Mouse (Mus musculus): ENCODE measurements at regions not wholly inside any gene's neighbourhood (a gene's known extent, or its start where the extent isn't known, plus 50 kb on each side); places are given as distances from the start of the nearest gene placed in this dataset.

DNA sequence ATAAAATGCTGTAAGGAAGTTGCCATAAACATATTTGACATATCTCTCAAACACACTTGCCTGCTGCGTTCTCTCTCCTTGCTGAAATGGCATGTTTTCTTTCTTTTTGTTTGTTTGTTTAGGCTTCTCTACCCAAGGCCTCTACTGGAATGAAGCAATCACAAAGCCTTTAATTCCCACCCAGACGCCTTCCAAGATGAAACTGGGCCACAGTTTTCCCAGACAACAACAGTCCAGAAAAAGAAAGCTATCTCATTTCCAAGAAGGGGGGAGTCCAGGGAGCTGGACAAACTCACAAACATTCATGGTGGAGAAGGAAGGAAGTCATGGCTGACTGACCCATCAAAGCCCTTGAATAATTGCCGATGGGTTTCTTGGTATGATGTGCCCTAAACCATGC lies 234.1 kb downstream of the Gm45692 start:
- peak; percentile 50 for DNase-seq (ENCODE audit: low spot score)

DNA sequence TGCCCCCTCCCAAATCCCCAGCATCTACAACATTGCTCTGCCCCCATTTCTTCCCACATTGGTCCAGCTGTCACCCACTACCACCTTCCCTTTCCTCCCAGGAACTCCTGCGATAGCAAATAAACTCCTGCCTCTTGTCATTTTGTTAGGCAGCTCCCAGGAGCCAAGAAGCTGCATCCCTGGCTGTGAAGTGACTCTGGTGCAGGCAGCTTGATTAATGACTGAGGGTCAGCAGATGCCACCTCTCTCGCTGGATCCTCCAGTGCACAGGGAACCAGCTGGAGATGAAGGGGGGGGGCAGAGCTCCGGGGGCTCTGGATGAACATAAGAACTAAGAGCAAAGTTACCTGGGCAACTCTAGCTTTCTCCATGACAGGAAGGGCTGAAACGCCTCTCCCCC lies 235.2 kb downstream of the Gm45692 start:
- DNase-seq (ENCODE audit: low spot score), result no peak

DNA sequence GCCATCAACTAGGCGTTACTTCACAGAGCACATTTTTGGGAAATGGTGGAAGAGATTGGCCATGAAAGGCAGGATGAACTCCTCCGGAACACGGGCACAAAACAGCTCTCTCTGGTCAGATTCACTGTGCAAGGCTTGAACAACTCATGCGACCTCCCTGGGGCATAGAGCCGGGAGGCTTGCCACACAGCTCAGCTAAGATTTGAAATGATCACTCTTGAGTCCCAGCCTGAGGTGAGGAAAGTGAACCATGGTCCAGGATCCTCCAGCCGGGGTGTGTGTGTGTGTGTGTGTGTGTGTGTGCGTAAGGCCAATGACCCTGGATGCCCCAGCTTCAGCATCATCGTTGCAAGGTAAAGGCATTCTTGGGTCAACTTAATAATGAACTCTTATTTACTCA lies 237.5 kb downstream of the Gm45692 start:
- DNase-seq (ENCODE audit: low spot score), result peak; percentile 68

DNA sequence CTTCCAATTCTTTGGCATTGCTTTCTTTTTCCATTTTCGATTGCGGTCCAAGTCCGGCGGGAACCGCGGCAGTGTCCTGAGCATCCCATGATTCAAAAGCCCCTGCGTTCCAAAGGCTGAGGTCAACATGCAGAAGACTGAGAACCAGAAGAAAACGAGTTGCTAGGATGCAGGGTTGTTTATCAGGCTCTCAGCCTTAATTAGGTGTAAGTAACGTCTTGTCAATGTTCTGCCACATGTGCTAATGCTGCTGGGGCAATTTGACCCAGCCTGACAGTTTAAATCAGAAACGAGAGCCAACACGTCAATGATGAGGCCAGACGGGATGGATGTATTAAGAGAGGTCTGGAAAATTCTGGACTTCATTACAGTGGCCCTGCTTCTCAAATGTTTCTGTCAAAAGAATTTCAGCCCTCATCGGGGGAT lies 239.4 kb downstream of the Gm45692 start:
- DNase-seq (ENCODE audit: low spot score), result peak; percentile 28

DNA sequence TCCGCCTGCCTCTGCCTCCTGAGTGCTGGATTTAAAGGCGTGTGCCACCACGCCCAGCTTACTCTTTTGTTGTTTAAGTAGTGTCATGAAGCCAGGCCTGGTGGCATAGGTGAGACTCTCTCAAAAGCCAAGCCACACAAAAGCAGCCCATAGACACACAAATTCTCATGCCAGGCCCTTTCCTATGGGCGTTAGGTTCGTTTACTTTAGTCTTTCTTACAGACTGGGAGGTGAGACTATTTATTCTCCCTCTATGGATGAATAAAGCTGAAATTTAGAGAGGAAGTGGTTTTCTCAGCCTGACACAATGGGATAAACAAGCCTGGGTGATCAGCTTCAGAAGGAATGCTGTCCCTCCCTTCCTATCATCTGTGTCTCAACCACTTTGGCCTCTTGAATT lies 243.0 kb downstream of the Gm45692 start:
- no peak for DNase-seq (ENCODE audit: low spot score)

DNA sequence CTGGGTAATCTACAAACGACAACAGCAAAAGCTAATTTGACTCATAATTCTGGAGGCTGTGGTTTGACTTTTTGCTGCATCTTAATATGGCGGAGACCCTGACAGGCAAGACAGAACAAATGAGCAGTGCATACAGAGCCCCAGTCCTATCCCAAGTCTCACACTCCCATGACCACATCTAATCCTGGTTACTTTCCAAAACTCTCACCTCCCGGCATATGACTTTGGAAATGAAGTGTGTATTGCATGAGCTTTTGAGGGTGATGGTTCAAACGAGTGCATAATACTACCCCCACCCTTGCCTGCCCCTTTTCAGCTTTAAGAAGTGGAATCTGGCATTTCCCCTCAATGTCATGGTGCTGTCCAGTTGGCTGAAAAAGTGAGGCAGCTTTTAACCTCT lies 244.3 kb downstream of the Gm45692 start:
- no peak for DNase-seq (ENCODE audit: low spot score)

DNA sequence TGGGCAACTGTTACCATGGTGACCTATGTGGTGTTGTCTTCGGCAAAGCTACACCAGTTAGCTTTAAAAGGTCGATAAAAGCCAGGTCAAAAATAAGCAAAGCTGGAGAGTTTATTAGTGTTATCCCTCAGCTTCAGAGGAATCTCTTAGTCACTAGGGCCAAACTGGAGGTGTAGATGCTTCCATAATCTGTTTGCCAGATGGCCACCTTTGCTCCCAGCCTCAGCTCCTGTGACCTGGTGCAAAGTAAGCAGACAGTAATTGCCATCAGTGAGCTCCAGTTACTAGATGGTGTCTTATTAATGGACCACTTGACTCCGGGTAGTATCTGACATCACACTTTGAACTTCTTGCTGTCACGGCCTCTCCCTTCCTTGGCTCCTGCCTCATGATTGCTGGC lies 245.3 kb downstream of the Gm45692 start:
- no peak for DNase-seq (ENCODE audit: low spot score)

DNA sequence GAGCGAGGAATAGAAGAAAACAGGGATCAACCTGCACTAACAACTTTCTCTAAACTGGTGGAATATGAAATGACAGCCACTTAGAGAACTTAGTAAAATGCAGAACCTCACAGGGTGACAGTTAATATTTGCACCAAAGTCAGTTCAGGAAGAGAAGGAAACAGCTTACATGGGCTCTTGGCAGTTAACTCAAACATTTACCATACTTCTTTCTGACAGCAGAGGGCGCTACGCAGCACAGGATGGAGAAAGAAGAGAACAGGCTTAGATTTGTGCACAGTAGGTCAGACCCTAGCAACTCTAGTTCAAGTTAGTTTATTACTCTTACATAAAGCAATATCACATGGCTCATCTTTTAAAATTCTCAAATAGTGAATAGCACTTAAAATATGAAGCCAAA lies 261.3 kb downstream of the Gm45692 start:
- DNase-seq (ENCODE audit: low spot score), result peak; percentile 74

DNA sequence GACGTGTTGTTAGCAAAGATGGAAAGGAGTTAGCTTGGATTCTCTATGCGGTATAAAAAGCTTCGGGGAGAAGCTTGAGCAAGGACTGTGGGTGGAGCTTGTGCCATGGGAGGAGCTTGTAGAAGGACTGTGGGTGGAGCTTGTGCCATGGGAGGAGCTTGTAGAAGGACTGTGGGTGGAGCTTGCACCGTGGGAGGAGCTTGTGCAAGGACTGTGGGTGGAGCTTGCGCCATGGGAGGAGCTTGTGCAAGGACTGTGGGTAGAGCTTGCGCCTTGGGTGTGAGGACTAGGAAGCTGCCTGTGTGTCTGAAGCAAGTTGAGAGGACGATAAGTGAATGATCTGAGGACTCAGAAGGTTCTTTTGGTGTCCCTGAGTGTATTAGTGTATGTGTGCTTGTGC lies 263.1 kb downstream of the Gm45692 start:
- DNase-seq (ENCODE audit: low spot score), result no peak

DNA sequence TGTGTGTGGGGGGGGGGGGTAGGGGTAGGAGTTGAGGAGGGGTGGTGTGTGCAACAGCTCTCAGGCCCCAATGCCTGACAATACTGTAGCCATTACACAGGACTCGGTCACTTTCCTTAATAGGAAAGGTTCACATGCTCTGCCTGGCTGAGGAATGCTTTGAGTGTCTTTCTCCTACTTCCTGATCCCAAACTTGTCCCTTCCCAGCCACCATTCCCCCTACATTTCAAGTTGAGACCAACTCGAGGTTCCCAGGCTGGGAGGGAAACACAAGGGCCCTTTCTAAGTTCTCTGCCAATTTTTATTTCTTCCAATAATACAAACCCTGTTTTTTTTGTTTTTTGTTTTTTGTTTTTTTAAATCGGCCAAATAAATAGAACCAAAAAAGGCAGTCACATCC lies 264.6 kb downstream of the Gm45692 start:
- no peak for DNase-seq (ENCODE audit: low spot score)

DNA sequence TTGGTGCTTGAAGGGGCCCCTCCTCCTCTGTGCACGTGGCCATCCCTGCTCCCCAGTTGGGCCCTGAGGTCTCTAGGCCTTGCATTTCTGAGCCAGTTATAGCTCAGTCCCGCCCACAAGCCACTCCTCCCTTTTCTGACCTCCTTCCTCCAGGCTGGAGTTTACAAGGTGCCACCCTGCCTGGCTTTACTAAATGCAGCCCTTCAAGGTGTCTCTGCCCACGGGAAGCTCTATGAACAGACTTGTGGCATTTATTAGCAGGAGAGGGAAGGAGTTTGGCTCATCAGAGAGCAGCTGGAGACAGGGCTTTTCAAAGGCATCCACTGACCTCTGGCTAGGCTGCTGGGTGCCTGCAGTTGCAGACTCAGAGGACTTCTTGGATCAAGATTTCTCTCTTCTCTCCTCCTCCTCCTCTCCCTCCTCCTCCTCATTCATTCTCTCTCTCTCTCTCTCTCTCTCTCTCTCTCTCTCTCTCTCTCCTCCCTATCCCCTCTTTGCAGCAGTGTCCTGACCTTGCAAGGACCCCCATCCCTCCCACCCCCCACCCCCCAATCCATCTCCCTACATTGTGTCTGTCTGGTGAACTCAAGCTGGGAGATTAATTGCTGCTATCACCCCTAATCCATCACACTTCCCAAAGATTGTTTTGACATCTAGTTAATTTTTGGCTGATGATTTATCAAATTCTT lies 265.1 kb downstream of the Gm45692 start:
- DNase-seq (ENCODE audit: low spot score), result peak; percentile 23

DNA sequence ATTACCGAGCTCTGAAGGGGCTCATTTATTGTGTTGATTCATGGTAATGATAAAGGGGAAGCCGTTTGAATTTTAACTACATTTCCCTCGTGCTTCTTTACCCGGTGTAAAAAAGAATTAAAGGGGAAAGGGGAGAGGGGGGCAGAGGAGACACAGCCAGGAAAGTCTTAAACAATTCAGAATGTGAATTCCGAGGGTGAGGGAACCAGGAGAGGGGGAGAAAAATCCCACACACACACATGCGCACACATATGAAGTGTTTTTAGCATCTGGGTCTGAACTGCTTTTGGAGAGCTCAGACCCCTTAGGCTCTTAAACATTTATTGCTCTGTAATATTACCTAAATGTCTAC lies 265.6 kb downstream of the Gm45692 start:
- no peak for DNase-seq (ENCODE audit: low spot score)

DNA sequence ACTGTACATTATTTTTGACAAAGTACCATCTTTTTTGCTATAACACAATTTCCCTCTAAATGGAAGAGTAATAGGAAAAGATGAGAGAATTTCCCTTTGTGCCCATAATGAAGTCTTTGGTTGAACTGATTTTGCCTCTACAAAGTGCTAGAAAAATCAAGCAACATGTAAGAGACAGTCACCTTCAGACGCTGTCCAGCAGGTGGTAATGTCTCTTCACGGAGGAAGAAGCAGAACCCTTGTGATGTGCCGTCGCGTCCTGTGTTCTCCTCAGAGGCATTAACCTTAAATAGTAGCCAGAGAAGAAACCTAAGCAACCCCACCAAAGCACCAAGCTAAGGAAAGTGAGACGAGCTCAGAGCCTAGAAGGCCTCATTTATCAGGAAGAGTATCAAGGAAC lies 275.7 kb downstream of the Gm45692 start:
- DNase-seq (ENCODE audit: low spot score), result no peak

DNA sequence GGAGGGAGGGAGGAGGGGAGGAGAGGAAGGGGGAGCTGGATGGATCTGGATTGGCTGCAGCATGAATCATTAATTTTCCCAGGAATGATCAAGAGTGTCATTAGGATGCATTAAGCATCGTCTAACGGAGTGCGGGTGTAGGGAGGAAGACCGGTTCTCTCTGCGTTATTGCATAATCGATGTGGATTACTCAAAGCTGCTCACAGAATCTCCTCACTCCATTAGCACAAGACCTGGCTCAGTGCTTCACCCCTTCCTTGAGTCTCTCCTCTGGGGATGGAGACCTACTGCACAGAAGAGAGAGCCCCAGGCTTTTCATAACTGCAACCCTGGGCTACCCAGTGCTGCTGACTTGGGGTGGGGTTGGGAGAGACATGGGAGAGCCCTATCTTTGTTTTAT lies 300.7 kb downstream of the Gm45692 start:
- no peak for DNase-seq (ENCODE audit: low spot score)

DNA sequence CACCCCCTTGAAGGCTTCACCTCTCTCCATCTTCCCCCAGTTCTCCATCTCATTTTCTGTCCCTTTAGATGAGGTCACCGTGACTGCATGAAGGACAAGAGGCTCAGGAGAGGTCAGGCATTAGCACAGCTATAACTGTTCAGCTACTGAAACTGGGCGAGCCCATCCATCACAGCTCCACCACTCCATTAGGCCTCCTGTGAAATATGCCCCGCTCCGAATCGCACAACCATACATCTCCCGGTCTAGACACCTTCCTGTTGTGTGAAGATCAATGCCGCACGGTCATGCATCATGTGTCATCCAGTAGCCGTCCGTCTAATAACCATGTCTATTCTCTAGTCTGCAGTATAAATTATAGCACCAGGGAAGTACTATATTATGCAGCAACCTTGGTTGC lies 301.2 kb downstream of the Gm45692 start:
- no peak for DNase-seq (ENCODE audit: low spot score)

DNA sequence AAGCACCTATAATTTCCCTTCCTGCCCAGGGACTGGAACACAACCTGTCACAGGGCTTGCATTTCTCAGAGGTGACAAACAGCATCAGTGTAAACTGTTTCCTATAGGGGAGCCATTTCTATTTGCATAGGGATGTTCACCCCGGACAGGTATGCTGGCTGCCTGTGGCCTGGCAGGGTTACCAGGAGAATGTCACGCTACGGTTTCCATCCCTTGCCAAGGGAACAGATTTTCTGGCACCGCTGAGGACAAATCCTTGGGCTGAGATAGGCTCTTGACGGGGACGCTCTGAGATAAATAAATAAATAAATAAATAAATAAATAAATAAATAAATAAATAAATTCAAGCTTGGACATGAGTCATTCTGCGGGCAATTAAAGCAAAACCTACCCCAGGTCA lies 308.0 kb downstream of the Gm45692 start:
- DNase-seq (ENCODE audit: low spot score), result no peak

DNA sequence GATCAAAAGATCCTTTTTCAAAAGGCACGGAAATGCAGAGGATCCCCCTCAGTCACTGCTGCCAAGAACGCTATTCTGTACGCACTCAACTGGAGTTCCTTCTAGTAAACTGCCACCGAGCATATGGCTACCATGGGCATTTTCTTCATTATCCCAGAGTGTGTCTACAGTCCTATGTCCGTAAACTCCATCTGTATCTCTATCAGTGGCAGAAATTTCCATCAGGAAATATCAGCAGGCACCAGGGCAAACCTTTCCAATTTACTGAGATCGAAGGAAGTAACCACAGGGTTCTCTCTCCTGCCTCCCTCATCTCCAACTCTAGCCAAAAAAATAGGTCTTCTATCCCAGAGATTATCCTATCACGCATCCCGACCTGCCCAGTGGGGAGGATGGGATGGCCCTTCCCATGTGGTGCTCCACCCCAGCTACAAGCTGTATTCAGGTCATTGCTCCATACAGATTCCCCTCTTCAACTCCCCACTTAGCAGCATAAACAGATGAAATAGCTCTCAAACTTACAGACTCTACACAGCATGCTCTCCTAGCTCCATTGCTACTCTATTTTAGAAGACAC lies 310.5 kb downstream of the Gm45692 start:
- DNase-seq (ENCODE audit: low spot score), result no peak

DNA sequence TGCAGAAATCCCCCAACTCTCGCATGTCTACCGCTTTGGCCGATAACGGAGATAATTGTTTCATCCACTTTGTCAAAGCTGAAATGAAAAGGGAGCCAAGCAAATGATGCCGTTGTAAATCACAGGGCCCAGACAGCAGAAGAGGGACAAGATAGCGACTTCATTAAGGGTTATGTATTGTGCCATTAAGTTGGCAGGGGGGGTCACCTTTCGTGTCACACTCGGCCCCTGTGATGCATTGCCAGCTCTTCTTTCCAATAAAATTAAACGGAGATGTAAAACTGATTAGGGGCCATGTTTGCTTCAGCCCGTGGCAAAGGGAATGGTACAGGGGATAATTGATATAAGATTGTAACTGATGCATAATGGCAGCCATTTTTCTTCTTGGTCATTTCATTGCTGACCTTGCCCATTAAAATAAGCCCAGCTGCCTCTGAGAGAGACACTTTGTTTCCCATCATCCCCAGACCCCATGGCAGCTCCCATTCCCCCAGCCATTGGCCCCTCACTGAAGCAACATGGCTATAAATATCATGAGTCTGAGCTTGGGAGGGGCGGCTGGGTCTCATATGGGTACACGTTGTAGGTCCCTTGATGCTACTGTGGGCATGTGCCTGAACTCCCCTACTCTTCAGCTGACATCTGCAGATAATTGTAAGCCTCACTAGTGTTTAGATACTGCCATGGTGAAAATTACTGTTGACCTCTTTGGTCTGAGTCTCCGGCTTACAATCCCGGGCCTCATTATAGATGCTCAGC lies 313.0 kb downstream of the Gm45692 start:
- DNase-seq (ENCODE audit: low spot score), result no peak

DNA sequence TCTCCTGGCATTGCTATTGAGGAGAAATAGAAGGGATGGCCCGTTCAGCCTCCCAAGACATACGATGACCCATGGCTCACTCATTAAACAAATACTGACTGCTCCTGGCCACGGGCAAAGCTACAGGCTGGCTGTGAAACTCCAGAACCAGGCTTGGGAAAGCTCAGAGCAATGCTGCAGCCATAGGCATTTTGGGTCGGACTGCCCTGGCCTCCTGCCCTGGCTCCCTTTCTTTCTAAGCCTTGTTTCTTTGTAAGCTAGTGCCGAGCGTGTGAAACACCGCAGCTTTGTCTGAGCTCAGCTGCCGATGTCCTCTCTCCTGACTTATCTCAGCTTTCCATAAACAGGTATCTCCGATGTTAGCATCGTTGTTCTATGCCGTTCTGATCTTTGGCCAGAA lies 316.9 kb downstream of the Gm45692 start:
- DNase-seq (ENCODE audit: low spot score), result no peak

DNA sequence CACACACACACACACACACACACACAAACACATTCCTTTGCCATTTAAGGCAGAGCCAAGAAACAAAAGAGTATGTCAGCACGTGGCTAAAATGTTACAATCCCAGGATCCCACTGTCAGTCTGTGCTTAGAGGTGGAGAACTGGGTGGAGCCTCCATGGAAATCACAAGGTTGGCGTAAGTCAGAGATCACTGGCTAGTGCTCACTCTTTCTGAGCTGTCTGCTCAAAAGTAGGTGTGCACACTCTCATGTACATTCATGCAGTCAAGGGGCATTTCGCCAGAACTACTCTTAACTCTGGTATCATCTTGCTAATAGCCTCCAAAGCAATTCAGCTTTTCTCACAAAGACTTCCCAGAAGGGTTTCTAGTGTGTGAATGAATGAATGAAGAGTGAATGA lies 318.2 kb downstream of the Gm45692 start:
- DNase-seq (ENCODE audit: low spot score), result no peak

DNA sequence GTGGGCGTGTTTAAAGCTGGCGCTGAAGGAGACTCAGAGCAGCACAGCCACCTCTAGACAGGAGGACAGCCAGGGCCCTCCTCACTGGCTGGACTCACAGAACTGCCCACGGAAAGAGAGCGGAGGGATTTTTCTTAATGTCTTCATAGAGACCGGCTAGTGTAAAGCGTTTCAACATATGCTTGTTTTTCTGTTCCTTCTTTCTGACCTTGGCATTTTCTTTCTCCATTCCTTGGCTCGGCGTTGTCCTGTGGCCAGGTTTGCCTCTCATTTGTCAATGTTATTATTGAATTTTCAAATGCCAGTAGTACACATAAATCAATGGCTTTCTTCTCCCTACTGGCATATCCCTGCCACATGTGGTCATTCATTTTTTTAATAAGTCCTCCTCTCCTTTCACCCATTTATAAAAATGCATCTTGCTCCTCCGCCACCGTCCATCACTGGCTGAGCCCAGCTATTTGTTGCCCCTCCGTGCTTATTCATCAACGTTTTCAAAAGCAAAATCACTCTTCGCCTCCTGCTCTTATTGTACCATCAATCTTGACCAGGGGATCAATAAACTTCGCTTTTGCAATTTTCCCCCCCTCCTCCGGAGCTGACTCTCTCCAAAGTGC lies 319.0 kb downstream of the Gm45692 start:
- no peak for DNase-seq (ENCODE audit: low spot score)

DNA sequence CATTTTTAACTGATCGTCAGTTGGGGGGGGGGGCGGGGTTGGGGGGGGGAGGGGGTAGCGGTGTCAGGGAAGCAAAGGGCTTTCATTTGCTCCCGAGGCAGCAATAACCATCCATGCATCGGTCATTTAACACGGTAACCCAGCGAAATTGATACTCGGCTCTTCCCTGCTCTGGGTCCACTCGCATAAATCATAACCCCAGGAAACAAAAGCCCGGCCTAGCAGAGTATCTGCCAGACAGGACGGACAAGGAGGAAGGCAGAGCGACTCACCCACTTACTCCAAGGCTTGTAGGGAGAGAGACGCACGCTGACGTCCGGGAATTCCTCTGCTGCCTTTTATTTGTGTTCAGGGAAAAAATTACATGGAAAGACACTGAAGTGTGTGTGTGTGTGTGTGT lies 319.5 kb downstream of the Gm45692 start:
- DNase-seq (ENCODE audit: low spot score), result no peak

Measured in gastrocnemius, adult 18-20 months (tissue).